Mouse (Mus musculus) embryonic facial prominence, embryonic 14.5 days (tissue): Measurements from ENCODE around the gene Slc15a4. TPM values are rescaled to one million over a fixed set of nuclear protein-coding genes. Genes with fewer than 3 reads are reported as not detected.

Source experiments
- ATAC-seq: fragments of 200-750 bp; cut with Nextera tagmentation; 2 replicates; pipeline ENCODE4 v1.8.0; 2017; ENCODE audit warnings: low read depth, moderate number of reproducible peaks, moderate TSS enrichment
- DNase-seq: peaks from one replicate; pipeline ENCODE4 v3.0.0-alpha.2; 2015; ENCODE audit warnings: low spot score
- H3K27ac ChIP-seq: fragments of 300-500 bp; sonication (generic); replicated peaks from 2 replicates; pipeline ENCODE4 v1.5.1; 2014; ENCODE audit warnings: low read depth, mild to moderate bottlenecking, low read length, moderate library complexity
- H3K27me3 ChIP-seq: fragments of 300-500 bp; sonication (generic); replicated peaks from 2 replicates; pipeline ENCODE4 v1.6.1; 2014; ENCODE audit warnings: low read length; ENCODE audit not compliant: control insufficient read depth, insufficient read depth
- H3K36me3 ChIP-seq: fragments of 300-500 bp; sonication (generic); 2 replicates; pipeline ENCODE4 v1.6.1; 2014; ENCODE audit warnings: low read length, mixed read lengths; ENCODE audit not compliant: control insufficient read depth, insufficient read depth
- H3K4me1 ChIP-seq: fragments of 300-500 bp; sonication (generic); 2 replicates; pipeline ENCODE4 v1.6.1; 2014; ENCODE audit warnings: antibody characterized with exemption, low read length; ENCODE audit not compliant: control insufficient read depth, insufficient read depth
- H3K4me2 ChIP-seq: fragments of 300-500 bp; sonication (generic); 2 replicates; pipeline ENCODE4 v1.6.1; 2014; ENCODE audit warnings: low read depth, mild to moderate bottlenecking, low read length, moderate library complexity, mixed read lengths
- H3K4me3 ChIP-seq: fragments of 300-500 bp; sonication (generic); 2 replicates; pipeline ENCODE4 v1.5.1; 2014; ENCODE audit warnings: low read depth, mild to moderate bottlenecking, low read length
- H3K9ac ChIP-seq: fragments of 300-500 bp; sonication (generic); 2 replicates; pipeline ENCODE4 v1.6.1; 2014; ENCODE audit warnings: low read depth, mild to moderate bottlenecking, low read length, moderate library complexity, mixed read lengths
- H3K9me3 ChIP-seq: fragments of 300-500 bp; sonication (generic); 2 replicates; pipeline ENCODE4 v1.6.1; 2016; ENCODE audit warnings: low read length; ENCODE audit not compliant: control insufficient read depth
- WGBS: fragments of 180-500 bp; shearing (Covaris S2); extraction: QIAGEN DNeasy Blood & Tissue Kit; methylation state at CpG from one replicate; pipeline ENCODE4 v1.1.7; 2014; 5-methylcytosine and 5-hydroxymethylcytosine counted together
- polyA plus RNA-seq: library from polyadenylated mRNA; unstranded; fragments of >200 nt; fragmentation: Nextera tagmentation; extraction: Ambion mirVana; gene quantifications from 2 replicates; pipeline ENCODE4 v1.2.1, GENCODE M21; 2014

The Slc15a4 gene
- polyA plus RNA-seq, 1 experiment from 2014 or later, result 18.5 TPM

DNA sequence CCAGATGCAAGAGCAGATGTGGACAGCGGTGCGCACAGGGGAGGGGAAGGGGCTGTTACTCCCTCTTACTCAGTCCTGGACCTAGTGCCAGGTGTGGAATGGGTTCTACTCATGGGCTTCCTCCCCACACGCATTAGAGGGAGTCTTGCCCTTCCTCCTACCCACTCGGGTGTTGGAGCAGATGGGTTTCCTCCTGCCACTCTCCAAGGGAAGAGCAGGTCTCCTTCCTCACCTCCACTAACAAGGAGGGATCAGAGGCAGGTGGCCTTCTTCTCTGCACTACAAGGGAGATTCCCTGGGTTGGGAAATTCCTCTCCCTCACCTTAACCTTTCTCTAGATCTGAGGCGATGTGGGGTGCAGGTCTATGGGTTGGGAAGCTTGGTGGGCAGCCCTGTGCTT, 16.5 kb downstream of the Slc15a4 start:
- H3K27me3 ChIP-seq, result no peaks in the 10 kb centered on the region
- peak overlapping the region; percentile 97 for H3K4me3 ChIP-seq
- WGBS, result 0% methylated on average over 3 of the region's 5 CpGs
- ATAC-seq, result no peak
- H3K9ac ChIP-seq, result peak overlapping the region; percentile 96
- no peak overlapping the region for H3K27ac ChIP-seq
- peak overlapping the region; percentile 97 for H3K4me2 ChIP-seq
- no peaks in the 10 kb centered on the region for H3K36me3 ChIP-seq
- no peak for DNase-seq
- H3K9me3 ChIP-seq, result no peaks in the 10 kb centered on the region
- H3K4me1 ChIP-seq, result peaks cover 14% of the 10 kb centered on the region

DNA sequence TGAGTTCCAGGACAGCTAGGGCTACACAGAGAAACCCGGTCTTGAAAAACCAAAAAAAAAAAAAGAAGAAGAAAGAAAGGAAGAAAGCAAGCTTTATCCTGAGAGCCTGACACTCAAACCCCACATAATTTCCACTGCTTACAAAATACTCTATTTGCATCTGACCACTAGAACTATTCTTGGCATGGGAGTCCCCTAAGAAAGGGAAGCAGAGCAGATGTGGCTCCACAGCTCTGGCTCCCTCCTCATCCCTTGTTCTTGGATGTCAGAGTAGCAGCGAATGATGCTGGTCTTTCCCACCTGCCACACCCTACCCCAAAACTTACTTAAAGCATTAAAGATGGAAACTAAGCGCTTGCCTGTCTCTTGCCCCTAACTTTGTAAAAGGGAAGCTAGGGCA, 17.2 kb downstream of the Slc15a4 start:
- Histone ChIP-seq H3K4me2 (peak overlapping the region; percentile 97), H3K36me3 (no peaks in the 10 kb centered on the region), H3K27me3 (no peaks in the 10 kb centered on the region), H3K4me3 (peak overlapping the region; percentile 97), H3K9ac (peak overlapping the region; percentile 96; the same call in 1 of the 2 replicates), H3K4me1 (peaks cover 14% of the 10 kb centered on the region), H3K27ac (no peak overlapping the region), H3K9me3 (no peaks in the 10 kb centered on the region)
- ATAC-seq (no peak), DNase-seq (no peak)
- WGBS, result 72% methylated on average over 3 of the region's 3 CpGs

DNA sequence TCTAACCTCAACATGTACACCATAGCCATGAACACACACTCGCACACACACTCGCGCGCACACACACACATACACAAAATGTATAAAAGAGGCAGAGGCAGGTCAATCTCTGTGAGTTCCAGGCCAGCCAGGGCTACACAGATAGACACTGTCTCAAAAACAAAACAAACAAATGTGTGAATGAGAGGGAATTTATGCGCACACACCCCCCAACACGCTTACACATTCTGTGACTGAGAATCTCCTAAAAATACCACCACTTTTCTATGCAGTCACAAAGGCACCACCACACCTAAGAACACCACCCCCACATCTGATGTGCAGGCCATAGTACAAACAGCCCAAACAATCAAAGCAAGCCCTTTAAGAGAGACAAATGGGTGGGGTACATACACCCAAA, 20.3 kb downstream of the Slc15a4 start:
- H3K4me2 ChIP-seq, result no peak overlapping the region
- H3K9ac ChIP-seq, result no peak overlapping the region
- H3K36me3 ChIP-seq, result peaks cover 14% of the 10 kb centered on the region
- ATAC-seq (no peak), DNase-seq (no peak)
- no peaks in the 10 kb centered on the region for H3K9me3 ChIP-seq
- no peak overlapping the region for H3K27ac ChIP-seq
- peaks cover 14% of the 10 kb centered on the region for H3K4me1 ChIP-seq
- H3K4me3 ChIP-seq, result no peak overlapping the region
- WGBS, result 95% methylated on average over 6 of the region's 6 CpGs
- H3K27me3 ChIP-seq, result no peaks in the 10 kb centered on the region

DNA sequence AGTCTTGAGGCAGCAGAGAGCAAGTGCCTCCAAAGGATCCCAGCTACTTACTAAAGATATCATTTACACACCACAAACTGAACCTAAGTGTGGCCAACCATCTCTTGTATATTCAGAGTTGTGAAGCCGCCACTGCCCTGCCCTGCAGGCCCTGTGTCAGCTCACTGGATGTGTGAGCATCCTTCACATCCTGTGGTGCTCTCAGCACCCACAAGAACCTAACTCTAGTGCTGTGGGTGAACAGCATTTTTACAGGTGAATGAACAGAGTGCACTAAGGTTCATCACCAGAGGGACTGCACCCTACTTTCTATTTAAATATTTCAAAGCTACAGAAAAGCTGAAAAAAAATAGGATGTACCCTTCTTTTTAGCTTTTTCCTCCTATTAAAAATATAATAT, 20.8 kb downstream of the Slc15a4 start:
- Histone ChIP-seq H3K27me3 (no peaks in the 10 kb centered on the region), H3K4me3 (no peak overlapping the region), H3K4me1 (peaks cover 14% of the 10 kb centered on the region), H3K9ac (no peak overlapping the region), H3K27ac (no peak overlapping the region), H3K9me3 (no peaks in the 10 kb centered on the region), H3K4me2 (no peak overlapping the region), H3K36me3 (peaks cover 19% of the 10 kb centered on the region)
- 69% methylated on average over 1 of the region's 1 CpGs for WGBS
- DNase-seq, result no peak
- ATAC-seq, result no peak

DNA sequence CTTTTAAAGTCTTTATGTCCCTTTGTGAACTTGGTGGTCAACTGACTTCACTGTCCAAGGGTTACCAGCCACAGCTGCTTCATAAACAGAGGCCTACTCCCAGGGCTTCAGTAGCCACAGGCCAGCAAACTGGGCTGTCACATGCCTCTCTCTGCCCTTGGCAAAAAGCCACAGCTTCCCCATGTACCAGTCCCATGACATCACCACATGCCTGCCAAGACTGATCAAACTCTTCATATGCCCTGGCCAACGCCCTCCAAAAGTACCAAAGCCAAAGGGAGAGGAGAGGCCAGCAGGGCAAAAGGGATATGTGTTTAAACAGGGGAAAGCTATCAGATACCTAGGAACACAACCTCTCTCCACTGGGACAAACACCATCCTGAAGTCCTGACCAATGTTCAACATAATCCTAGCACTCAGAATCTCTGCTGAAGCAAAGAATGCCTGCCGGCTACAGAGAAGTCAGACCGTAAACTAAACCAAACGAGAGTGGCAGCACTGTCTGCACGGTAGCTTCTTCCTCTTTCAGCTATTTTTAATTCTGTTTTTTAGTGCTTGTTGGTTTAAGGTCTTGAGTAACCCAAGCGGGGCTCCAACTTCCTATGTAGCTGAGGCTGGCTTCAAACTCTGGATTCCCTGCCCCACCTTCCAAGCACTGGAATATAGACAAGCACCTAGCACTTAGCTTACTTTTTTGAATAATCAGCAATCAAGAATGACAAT, 21.7 kb downstream of the Slc15a4 start:
- Histone ChIP-seq H3K4me1 (peaks cover 9% of the 10 kb centered on the region), H3K27me3 (no peaks in the 10 kb centered on the region), H3K36me3 (peaks cover 28% of the 10 kb centered on the region), H3K4me2 (no peak overlapping the region), H3K9ac (no peak overlapping the region), H3K27ac (no peak overlapping the region), H3K4me3 (no peak overlapping the region), H3K9me3 (no peaks in the 10 kb centered on the region)
- ATAC-seq (no peak), DNase-seq (no peak)
- 83% methylated on average over 6 of the region's 6 CpGs for WGBS

DNA sequence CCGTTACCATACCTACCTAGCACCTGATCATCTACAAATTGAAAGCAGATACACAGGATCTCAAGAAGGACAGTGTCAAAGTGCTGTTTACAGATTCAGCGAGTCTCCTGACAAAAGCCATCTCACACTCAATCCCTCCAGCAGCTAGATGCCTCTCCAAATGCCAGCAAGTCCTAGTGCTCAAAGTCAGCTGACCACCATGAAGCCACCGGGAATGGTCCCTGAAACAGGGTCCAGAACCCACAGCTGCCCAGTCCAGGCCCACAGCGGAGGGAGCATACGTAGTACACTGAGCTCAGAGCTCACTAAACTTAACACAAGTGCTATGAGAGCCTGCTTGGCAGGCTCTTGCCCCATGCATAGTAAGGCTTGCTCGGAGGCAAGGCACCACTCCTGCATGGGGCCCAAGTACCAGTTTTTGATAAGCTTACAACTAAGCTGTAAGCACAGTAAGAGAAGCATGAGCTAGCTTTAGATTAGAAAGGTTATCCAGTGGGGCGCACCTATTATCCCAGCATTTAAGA, 23.4 kb downstream of the Slc15a4 start:
- H3K9ac ChIP-seq, result no peak overlapping the region
- no peak overlapping the region for H3K4me3 ChIP-seq
- H3K9me3 ChIP-seq, result no peaks in the 10 kb centered on the region
- no peaks in the 10 kb centered on the region for H3K4me1 ChIP-seq
- H3K4me2 ChIP-seq, result no peak overlapping the region
- H3K36me3 ChIP-seq, result peaks cover 43% of the 10 kb centered on the region
- WGBS, result 81% methylated on average over 7 of the region's 7 CpGs
- H3K27ac ChIP-seq, result no peak overlapping the region
- H3K27me3 ChIP-seq, result no peaks in the 10 kb centered on the region
- DNase-seq (no peak), ATAC-seq (no peak)

DNA sequence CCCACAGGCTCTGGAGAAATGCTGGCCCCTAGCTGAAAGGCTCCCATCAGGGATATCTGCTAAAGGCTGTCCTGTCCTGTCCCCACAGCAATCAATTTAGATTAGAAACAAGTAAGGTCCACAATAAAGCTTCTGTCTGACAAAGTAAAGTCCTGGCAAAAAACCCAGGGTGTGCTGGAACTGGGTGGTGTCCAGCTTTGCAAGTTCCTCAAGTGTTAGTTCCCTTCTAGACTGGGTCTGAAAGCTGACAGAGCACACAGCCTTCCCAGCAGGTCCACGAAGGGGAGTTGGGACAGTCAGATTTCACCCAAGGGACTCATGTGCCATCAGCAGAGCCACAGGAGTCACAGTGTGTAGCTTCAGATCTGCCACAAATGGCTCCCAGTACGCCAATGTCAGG, 25.2 kb downstream of the Slc15a4 start:
- peaks cover 60% of the 10 kb centered on the region for H3K36me3 ChIP-seq
- no peaks in the 10 kb centered on the region for H3K27me3 ChIP-seq
- no peak overlapping the region for H3K4me3 ChIP-seq
- H3K4me2 ChIP-seq, result no peak overlapping the region
- no peaks in the 10 kb centered on the region for H3K9me3 ChIP-seq
- no peak overlapping the region for H3K27ac ChIP-seq
- WGBS, result 97% methylated on average over 2 of the region's 2 CpGs
- ATAC-seq (no peak), DNase-seq (no peak)
- no peaks in the 10 kb centered on the region for H3K4me1 ChIP-seq
- H3K9ac ChIP-seq, result no peak overlapping the region

DNA sequence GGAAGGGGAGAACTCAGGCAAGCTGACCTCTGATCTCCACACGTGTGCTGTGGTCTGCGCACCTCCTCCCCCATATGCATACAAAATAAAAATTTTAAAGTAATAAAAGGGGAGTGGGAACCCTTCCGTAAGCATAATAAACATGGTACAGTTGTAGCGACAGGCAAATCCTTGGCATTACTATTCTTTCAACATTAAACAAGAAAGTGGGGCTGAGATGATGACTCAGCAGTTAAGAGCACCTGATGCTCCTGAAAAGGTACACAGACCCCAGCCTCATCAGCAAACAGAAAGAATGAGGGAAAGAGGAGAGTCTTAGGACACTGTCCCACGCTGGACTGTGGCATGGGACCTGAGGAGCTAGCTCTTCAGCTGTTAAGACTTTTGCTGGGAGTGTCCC, 29.7 kb downstream of the Slc15a4 start:
- Histone ChIP-seq H3K27me3 (no peaks in the 10 kb centered on the region), H3K4me1 (no peaks in the 10 kb centered on the region), H3K9ac (no peak overlapping the region), H3K9me3 (no peaks in the 10 kb centered on the region), H3K36me3 (peaks cover 96% of the 10 kb centered on the region), H3K4me3 (no peak overlapping the region), H3K27ac (no peak overlapping the region), H3K4me2 (no peak overlapping the region)
- WGBS, result 92% methylated on average over 5 of the region's 5 CpGs
- DNase-seq (no peak), ATAC-seq (no peak)

DNA sequence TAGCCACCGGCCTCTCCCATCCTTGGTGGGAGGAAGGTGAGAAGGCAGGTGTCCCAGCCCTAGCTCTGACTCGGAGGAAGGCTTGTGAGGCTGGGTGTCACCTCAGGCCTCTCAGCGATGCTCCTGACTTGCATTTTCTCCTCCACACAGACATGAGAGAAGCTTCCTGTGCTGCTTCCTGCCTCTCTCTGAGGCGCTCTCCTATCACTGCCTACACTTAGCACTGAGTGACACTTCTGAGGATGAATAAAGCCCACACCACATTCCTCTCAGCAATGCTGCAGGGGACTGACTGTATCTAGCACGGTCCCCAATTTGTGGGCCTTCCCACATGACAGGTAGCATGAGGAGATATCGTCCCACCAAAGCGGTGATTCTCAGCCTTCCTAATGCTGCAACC, 35.8 kb downstream of the Slc15a4 start:
- Histone ChIP-seq H3K27me3 (no peaks in the 10 kb centered on the region), H3K4me2 (no peak overlapping the region), H3K4me3 (no peak overlapping the region), H3K4me1 (no peaks in the 10 kb centered on the region), H3K27ac (no peak overlapping the region), H3K9me3 (no peaks in the 10 kb centered on the region), H3K36me3 (peaks cover 97% of the 10 kb centered on the region), H3K9ac (no peak overlapping the region)
- DNase-seq (no peak), ATAC-seq (no peak)
- WGBS, result 93% methylated on average over 6 of the region's 7 CpGs
